Mouse (Mus musculus): ENCODE measurements around the gene Gm12355.
A peak's percentile ranks its signal among the peaks of the same experiment; 100 is the strongest.

Gm12355 gene

DNA sequence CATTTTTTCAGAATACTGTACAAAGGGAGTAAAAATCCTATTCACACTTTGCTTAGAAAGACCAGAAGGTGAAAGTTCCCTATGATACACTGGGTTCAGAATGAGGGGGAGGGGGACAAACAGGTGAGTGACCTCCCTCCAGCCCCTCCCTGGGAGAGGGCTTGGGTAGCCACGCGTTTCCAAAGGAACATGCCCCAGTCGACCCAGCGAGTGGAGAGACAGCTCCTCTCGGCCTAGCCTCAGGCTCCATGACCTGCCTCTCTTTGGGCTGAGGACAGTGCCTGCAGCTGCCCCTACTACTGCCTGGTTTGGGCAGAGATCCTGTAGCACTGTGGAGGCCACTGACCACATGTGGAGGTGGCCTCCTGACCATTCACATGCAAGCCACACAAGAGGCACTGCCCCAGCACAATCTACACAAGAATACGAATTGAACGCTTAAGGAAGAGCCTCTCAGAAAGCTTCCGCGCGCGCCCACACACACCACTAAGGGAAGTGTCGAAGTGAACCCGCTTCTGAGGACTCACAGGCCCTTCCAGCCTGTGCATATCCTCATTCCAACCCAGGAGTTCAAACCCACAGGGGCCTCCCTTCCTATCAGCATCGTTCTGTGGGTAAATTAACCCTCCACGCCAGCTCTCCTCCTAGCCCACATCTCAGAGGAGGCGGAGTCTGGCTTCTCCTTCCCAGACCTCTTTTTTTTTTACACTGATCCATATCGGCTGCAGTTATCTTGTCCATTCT is 44.0 kb downstream of the Gm12355 start:
- no peak for DNase-seq (ENCODE audit: low spot score)

DNA sequence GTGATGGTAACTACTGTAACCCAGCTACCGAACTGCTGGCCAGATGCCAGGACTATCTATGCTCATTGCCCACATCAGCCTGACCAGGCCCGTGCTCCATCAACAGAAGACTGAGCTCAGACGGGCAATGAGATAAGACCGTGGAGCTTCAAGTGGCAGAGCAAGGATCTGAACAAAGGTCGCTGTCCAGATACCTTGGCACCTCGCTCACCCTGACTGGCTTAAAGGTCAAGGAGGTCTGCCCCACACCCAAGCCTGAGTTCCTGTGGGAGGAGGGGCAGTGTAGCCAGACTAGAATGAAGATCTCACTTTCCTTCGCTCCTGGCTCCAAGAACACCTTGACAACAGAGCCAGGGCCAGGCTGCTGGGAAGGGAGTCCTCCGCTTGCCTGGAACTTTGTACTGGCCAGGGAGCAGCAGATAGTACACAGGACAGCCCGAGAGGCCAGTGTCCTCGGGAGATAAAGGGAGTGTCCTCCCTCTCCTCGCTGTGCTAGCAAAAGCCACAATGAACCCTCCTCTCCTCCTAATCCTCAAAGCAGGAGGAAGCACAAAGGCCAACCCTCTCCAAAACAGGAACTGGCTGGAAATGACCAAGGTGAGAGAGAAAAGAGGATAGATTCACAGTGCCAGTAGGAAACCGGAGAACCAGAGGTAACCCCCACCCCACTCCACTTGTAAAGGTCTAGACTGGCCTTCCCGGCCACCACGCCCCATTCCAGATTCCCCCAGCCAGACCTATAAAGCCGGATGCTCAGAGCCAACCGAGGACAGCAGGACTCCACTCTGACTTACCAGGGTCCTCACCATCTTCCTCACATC is 45.0 kb downstream of the Gm12355 start:
- DNase-seq (ENCODE audit: low spot score), result peak; percentile 72

DNA sequence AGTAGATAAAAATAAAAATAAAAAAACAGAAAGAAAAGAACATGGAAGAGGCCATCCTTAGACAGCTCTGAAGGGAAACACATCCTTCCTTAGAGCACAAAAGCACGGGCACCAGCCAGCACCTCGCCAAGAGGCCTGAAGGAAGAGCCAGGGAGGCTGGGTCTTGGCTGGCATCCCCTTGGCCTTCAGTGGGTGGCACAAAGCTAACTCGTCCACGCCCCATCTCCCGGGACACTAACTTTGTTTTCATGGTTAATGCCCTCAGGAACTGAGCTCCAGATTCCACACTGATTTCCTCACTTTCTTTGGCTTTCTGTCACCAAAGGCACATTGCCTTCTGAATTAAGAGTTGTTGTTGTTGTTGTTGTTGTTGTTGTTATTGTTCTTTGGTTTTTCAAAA is 47.7 kb downstream of the Gm12355 start:
- no peak for DNase-seq (ENCODE audit: low spot score)
